Mouse (Mus musculus) frontal cortex, postnatal 25 days (tissue): ENCODE measurements at regions not wholly inside any gene's neighbourhood (a gene's known extent, or its start where the extent isn't known, plus 50 kb on each side); places are given as distances from the start of the nearest gene placed in this dataset.
"Not testable (repeated sequence)": the region's sequence is repeated elsewhere in the genome, so short reads cannot be mapped to it uniquely, and the experiment has no call there.

ENCODE experiments used
- DNase-seq, 2 experiments: peaks; one replicate each; pipeline ENCODE4 v3.0.0; 2022; ENCODE audit warnings: low spot score in 2 of 2

GRCm38 (mm10) chr12:9655794-9656193 lies 85.9 kb downstream of the Osr1 start:
- DNase-seq = no peak

GRCm38 (mm10) chr12:9656324-9656723 lies 86.4 kb downstream of the Osr1 start:
- DNase-seq = no peak

GRCm38 (mm10) chr12:9657199-9657766 lies 87.4 kb downstream of the Osr1 start:
- no peak for DNase-seq

GRCm38 (mm10) chr12:9657793-9658192 lies 87.9 kb downstream of the Osr1 start:
- DNase-seq = no peak

- DNase-seq = no peak
Measured at GRCm38 (mm10) chr12:9660299-9660698, 90.4 kb downstream of the Osr1 start.

- DNase-seq = no peak
Measured at GRCm38 (mm10) chr12:9688776-9689175, 118.9 kb downstream of the Osr1 start.

- peak in 1 of 2 experiments; percentile 5 for DNase-seq
Measured at GRCm38 (mm10) chr12:9689541-9689940, 119.6 kb downstream of the Osr1 start.

GRCm38 (mm10) chr12:9732921-9733320 lies 163.0 kb downstream of the Osr1 start:
- DNase-seq = no peak

GRCm38 (mm10) chr12:9744709-9745395 lies 174.9 kb downstream of the Osr1 start:
- no peak for DNase-seq

GRCm38 (mm10) chr12:9751261-9752078 lies 181.6 kb downstream of the Osr1 start:
- no peak for DNase-seq

GRCm38 (mm10) chr12:9752079-9752450 lies 182.1 kb downstream of the Osr1 start:
- no peak for DNase-seq

- no peak for DNase-seq
Measured at GRCm38 (mm10) chr12:9756411-9756810, 186.5 kb downstream of the Osr1 start.

- no peak for DNase-seq
Measured at GRCm38 (mm10) chr12:9760818-9761217, 190.9 kb downstream of the Osr1 start.

GRCm38 (mm10) chr12:9762291-9762811 lies 192.4 kb downstream of the Osr1 start:
- DNase-seq = not testable (repeated sequence)

GRCm38 (mm10) chr12:9762842-9763241 lies 192.9 kb downstream of the Osr1 start:
- no peak for DNase-seq

GRCm38 (mm10) chr12:9770908-9771307 lies 201.0 kb downstream of the Osr1 start:
- DNase-seq = no peak

GRCm38 (mm10) chr12:9772875-9773274 lies 203.0 kb downstream of the Osr1 start:
- no peak for DNase-seq

- no peak for DNase-seq
Measured at GRCm38 (mm10) chr12:9802284-9802683, 232.4 kb downstream of the Osr1 start.

GRCm38 (mm10) chr12:9807406-9807805 lies 237.5 kb downstream of the Osr1 start:
- DNase-seq = no peak

- DNase-seq = no peak
Measured at GRCm38 (mm10) chr12:9833273-9833672, 263.4 kb downstream of the Osr1 start.

- no peak for DNase-seq
Measured at GRCm38 (mm10) chr12:9839198-9839845, 269.4 kb downstream of the Osr1 start.

- no peak for DNase-seq
Measured at GRCm38 (mm10) chr12:9839949-9840348, 270.0 kb downstream of the Osr1 start.
